Mouse (Mus musculus) E14TG2a.4 (cell line): ENCODE measurements around the gene Elmo1.

Experiments
- H3K27me3 ChIP-seq: 2 replicates; pipeline ENCODE4 v1.6.1; 2014; ENCODE audit warnings: low read length, control low read depth; ENCODE audit not compliant: insufficient read depth
- H3K36me3 ChIP-seq: 2 replicates; pipeline ENCODE4 v1.6.1; 2014; ENCODE audit warnings: low read length, control low read depth; ENCODE audit not compliant: insufficient read depth
- H3K4me1 ChIP-seq: replicated peaks from 2 replicates; pipeline ENCODE4 v1.6.1; 2014; ENCODE audit warnings: low read depth, low read length, control low read depth
- H3K4me3 ChIP-seq: replicated peaks from 2 replicates; pipeline ENCODE4 v1.5.1; 2014; ENCODE audit warnings: mild to moderate bottlenecking, low read length
- H3K9me3 ChIP-seq: 2 replicates; pipeline ENCODE4 v1.6.1; 2014; ENCODE audit warnings: low read length, control low read depth
- CTCF ChIP-seq: conservative IDR thresholded peaks from 2 replicates; pipeline ENCODE4 v1.5.1; 2014; ENCODE audit warnings: low read length
- NANOG ChIP-seq: IDR thresholded peaks from 2 replicates; pipeline ENCODE4 v1.6.1; 2014; ENCODE audit warnings: borderline replicate concordance, low read length, mixed read lengths
- POU5F1 ChIP-seq: IDR thresholded peaks from 2 replicates; pipeline ENCODE4 v1.6.1; 2014; ENCODE audit warnings: low read length, borderline replicate concordance

The Elmo1 gene

DNA sequence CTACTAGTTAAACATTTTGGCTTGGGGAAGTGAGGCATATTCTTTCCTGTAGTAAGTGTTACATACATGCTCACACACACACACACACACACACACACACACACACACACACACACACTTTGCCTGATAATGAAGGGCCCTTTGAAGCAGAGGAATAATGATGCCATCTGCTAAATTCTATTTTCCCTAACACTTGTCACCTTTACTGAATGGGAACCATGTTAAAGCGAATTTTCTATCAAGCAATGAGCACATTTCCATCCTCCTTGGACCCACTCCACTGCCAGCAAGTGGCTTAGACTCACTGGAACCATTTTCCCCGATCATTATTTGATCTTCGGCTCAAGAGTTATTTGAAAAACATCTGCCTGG lies 8.2 kb downstream of the Elmo1 start:
- no peaks in the 10 kb centered on the region for H3K9me3 ChIP-seq
- peaks cover 64% of the 10 kb centered on the region for H3K4me1 ChIP-seq
- no peak for TF ChIP-seq POU5F1
- H3K4me3 ChIP-seq: no peak overlapping the region
- H3K36me3 ChIP-seq: no peaks in the 10 kb centered on the region
- H3K27me3 ChIP-seq: peaks cover 6% of the 10 kb centered on the region; the same call in 1 of the 2 replicates

DNA sequence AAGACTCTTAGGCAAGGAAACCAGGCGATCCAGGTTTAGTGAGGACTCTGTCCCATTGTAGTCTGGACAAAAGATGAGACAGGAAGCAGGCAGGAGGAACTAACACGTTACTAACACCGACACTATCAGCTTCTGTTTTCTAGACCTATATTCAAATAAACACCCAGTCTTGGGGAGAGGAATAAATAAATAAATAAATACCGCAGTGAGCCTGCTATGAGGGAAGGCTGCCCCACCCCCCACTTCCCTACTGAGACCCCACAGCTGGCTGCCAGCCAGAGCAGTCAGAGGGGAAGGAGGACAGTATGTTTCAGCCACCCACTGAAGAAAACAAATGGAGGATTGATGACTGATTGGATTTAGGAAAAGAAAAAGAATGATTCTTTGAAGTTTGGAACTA lies 9.2 kb downstream of the Elmo1 start:
- peaks cover 60% of the 10 kb centered on the region for H3K4me1 ChIP-seq
- 0 out of 2 replicates have a peak, but pooled peaks cover 2% of the 10 kb centered on the region for H3K27me3 ChIP-seq
- H3K4me3 ChIP-seq: peak overlapping the region; percentile 7; the same call in 1 of the 2 replicates
- no peak for TF ChIP-seq CTCF
- TF ChIP-seq POU5F1: no peak
- TF ChIP-seq NANOG: no peak
- H3K36me3 ChIP-seq: no peaks in the 10 kb centered on the region
- H3K9me3 ChIP-seq: no peaks in the 10 kb centered on the region

DNA sequence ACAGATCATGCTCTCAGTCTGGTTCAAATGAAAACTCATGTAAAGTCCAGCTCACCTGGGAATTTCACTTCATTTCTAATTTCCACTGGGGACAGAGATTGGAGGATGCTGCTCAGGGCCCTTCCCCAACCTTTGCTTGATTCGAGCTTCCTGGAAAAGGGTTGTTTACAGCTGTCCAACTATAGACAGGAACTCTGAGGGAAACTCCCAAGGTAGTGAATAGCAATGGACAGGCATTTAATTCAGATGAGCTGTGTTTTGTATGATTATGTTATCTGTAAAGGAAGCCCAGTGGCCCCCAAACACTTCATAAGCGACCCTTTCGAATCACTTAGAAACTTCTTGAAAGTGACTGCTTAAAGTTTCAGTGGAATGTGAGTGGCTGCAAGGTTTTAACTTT lies 10.0 kb downstream of the Elmo1 start:
- Histone ChIP-seq H3K4me3 (no peak overlapping the region), H3K36me3 (no peaks in the 10 kb centered on the region), H3K4me1 (peaks cover 60% of the 10 kb centered on the region), H3K27me3 (no peaks in the 10 kb centered on the region), H3K9me3 (no peaks in the 10 kb centered on the region)
- TF ChIP-seq NANOG (no peak), POU5F1 (no peak), CTCF (no peak)

DNA sequence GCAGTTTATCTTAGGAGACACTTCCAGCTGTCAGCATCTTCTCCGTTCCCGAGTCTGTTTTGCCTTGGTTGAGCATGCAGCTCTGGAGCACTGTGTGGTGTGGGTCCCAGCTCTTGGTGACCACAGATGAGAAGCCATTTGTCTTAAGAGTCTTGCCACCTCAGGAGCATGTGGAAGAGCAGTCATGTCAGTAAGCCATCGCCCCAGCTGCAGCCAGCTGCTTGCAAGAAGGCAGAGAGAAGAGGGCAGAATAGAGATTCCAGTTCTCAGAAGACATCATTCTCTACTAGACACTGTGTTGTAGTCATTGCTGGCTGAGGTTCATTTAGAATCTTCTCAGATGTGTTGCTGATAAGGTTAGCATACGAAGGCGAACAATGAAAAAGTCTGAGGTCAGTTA lies 11.3 kb downstream of the Elmo1 start:
- Histone ChIP-seq H3K4me3 (no peak overlapping the region), H3K36me3 (no peaks in the 10 kb centered on the region), H3K9me3 (no peaks in the 10 kb centered on the region), H3K4me1 (peaks cover 51% of the 10 kb centered on the region), H3K27me3 (no peaks in the 10 kb centered on the region)
- TF ChIP-seq CTCF: no peak
- TF ChIP-seq NANOG: no peak
- TF ChIP-seq POU5F1: no peak

DNA sequence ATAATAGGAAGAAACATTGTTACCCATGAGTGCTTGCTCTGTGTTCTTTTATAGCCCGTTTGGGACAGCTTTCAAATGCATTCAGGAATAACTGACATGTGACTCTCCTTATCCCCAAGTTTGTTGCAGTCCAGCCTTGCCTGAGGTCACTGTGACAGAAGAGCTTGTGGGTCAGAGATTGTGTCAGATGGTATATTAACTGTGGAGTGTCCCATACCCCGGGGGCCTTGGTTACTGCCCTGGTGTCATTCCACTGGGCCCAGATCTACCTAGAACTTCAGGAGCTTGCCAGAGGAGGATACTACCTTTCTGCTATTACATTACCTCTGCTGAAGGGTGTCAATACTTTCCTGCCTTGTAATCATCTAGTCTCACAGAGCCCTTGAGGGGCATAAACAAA lies 14.4 kb downstream of the Elmo1 start:
- Histone ChIP-seq H3K27me3 (no peaks in the 10 kb centered on the region), H3K9me3 (no peaks in the 10 kb centered on the region), H3K36me3 (no peaks in the 10 kb centered on the region), H3K4me3 (no peak overlapping the region), H3K4me1 (peaks cover 37% of the 10 kb centered on the region)
- TF ChIP-seq NANOG: no peak
- TF ChIP-seq CTCF: no peak
- no peak for TF ChIP-seq POU5F1

DNA sequence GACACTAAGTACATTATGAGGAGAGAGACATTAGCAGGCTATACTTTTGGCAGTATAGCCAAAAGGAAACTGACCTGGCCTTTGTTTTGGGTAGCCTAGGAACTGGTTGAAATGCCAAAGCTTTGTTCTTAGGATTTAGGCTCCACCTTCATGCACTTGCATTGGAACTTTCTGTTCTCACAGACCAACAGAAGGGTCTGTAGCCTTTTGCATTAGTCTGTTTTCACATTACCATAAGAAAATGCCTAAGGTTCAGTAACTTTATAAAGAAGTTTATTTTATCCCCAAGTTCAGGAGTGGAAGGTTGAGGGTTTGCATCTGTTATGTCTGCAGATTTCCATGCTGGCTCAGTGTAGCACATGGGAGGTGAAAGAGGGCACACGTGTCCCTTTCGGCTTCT lies 15.6 kb downstream of the Elmo1 start:
- no peak for TF ChIP-seq NANOG
- TF ChIP-seq POU5F1: no peak
- no peak for TF ChIP-seq CTCF
- H3K4me1 ChIP-seq: peaks cover 33% of the 10 kb centered on the region
- no peaks in the 10 kb centered on the region for H3K27me3 ChIP-seq
- no peaks in the 10 kb centered on the region for H3K36me3 ChIP-seq
- H3K4me3 ChIP-seq: no peak overlapping the region
- H3K9me3 ChIP-seq: no peaks in the 10 kb centered on the region

DNA sequence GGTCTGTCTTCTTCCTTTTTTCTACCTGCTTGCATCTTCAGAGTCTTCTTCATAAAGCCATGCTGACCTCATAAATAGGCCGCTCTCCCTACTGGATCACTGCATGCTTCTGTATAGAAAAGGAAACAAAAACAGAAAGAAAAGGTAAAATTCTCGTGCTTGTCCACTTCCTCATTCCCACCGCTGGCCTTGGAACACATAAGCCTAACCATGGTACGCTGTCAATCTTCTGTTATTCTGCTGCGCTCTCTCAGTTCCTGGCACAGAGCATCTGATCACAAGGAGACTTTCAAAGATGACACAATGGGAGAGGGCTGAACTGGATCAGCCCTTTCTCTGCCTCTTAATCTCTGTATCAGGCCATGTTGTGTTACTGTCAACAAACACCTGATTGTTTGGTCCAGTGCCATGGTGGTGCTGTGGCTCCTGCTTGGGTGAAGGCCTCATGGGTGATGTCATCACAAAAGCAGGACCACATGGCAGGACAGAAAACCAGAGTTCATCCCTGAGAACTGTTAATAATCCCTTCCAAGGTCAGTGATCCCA lies 17.6 kb downstream of the Elmo1 start:
- Histone ChIP-seq H3K9me3 (no peaks in the 10 kb centered on the region), H3K4me3 (no peak overlapping the region), H3K36me3 (no peaks in the 10 kb centered on the region), H3K4me1 (peaks cover 29% of the 10 kb centered on the region), H3K27me3 (no peaks in the 10 kb centered on the region)
- TF ChIP-seq NANOG (no peak), POU5F1 (no peak), CTCF (no peak)

DNA sequence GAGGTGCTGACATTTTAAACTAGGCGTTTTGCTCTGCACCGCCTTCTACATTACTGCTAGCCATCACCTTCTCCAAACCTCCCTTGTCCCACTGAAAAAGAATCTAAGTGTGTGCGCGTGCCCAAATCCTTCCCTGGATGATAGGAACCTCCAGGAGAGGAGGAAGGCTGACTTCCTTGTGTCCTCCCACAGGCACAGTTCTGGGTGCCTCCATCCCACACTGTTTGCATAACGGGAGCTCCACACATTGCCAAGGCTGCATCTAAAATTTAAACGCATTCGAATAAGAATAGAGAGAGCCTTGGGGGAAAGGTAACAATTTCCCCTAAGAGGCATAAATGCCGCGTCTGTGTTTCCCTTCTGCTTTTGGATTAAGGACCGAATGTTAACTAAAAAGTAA lies 18.6 kb downstream of the Elmo1 start:
- no peaks in the 10 kb centered on the region for H3K36me3 ChIP-seq
- H3K4me1 ChIP-seq: peaks cover 32% of the 10 kb centered on the region
- H3K4me3 ChIP-seq: no peak overlapping the region
- H3K27me3 ChIP-seq: no peaks in the 10 kb centered on the region
- TF ChIP-seq NANOG: no peak
- H3K9me3 ChIP-seq: peaks cover 5% of the 10 kb centered on the region

DNA sequence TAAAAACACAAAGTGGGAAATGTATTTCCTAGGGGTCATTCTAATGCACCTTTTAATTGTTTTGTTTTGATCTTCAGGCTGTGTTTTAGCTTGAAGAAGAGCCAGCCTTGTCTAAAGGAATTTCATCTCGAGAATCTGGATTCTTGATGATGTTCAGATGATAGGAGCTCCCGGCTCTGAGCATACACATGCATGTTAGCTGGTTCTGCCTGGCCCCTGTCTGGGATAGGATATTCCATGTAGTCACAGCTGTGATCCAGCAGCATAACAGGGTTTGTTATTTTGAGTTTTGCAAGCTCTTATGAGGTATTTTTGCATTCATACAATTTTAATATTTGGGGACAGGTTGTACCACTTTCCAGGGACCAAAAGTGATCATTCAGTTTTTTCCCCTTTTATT lies 19.1 kb downstream of the Elmo1 start:
- Histone ChIP-seq H3K4me3 (no peak overlapping the region), H3K36me3 (no peaks in the 10 kb centered on the region), H3K4me1 (peaks cover 32% of the 10 kb centered on the region), H3K27me3 (no peaks in the 10 kb centered on the region), H3K9me3 (peaks cover 10% of the 10 kb centered on the region)
- TF ChIP-seq CTCF: no peak
- TF ChIP-seq NANOG: no peak
- no peak for TF ChIP-seq POU5F1
